Mouse (Mus musculus): ENCODE results near the gene Gm4792.

DNA sequence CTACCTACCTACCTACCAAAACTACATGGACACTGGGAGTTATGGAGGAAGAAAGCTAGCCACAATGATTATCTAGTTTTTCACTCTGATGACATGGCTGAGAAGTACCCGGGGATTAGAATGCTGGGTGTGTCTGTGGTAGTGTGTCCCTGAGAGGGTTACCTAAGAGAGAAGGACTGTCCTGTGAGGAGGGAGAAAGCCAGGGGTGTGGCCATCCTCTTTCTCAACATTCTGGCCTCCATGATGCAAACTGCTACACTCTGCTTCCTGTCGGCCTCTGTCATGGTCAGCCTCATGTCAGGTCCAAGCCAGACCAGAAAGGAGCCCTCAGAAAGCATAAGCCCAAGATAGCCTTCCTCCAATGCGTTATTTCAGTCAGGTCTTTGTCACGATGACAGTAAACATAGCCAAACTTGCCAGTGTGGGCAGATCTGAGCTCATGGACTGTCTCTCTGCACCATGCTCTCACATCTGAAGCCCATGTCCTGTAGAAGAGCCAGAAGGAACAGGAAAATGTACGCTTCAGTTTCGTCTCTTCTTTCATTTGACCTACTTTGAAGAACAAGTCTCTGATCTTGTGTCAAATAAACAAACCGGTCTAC, 50.7 kb downstream of the Gm4792 start:
- TF ChIP-seq EP300 (optimal IDR thresholded peaks at IDR 0.05) (no peak), CTCF (IDR thresholded peaks at IDR 0.05; ENCODE audit: low read depth) (no peak)

All from stomach, postnatal 0 days (tissue).